Mouse (Mus musculus): Measurements from ENCODE around the gene Mgst3.

Gene Mgst3

DNA sequence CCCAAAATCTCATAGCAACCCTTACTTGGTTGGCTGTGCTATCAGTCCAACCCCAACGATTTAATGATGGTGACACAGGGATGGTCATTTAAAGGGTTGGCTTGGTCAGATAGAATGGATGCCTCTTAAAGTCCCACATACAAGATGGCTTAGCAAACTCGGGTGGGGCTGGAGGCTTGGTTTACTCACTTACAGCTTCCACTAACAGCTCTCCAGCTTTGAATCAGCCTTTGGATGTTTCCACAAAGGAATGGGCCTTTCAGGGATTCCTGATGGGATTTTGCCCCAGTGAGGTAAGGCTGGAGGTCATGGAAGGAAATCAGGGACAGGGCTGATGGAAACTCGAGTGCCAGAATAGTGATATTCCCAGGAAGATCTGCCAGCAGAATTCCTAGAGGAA, 5.8 kb downstream of the Mgst3 start:
- DNase-seq (ENCODE audit: low read depth, low spot score): no peak

DNA sequence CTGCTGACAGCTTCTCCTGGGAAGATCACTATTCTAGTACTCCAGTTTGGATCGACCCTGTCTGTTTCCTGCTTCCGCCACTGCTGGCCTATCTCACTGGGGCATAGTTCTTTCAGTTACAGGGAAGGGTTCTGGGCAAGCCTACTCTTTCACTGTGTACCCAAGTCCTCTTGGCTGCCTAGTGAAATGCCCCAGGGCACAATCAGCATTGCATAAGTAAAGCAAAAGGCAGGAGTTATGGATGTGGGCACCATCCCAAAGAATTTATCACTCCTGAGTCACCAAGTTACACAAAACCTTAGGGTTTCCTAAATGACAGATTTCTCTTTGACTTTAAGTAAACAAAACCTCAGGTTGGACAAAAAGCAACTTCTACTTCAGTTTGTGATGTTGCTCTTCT, 6.3 kb downstream of the Mgst3 start:
- DNase-seq (ENCODE audit: low read depth, low spot score): no peak

DNA sequence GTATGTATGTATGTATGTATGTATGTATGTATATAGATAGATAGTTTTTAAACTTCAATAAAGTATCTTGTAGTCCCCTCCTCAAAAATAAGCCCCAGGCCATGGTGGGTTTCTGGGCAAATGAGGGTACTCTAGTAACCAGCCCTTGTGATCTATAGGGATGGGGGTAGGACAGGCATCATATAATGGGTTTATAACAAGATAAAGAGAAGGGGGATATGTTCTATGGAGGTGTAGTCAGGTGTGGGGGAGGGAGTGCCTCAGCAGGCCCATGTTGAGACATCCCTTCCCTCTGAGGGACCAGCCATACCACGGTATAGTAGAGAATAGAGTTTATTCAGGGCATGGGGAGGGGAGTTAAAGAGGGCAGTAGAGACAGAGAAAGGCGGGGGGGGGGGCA, 7.2 kb downstream of the Mgst3 start:
- DNase-seq (ENCODE audit: low read depth, low spot score): no peak

DNA sequence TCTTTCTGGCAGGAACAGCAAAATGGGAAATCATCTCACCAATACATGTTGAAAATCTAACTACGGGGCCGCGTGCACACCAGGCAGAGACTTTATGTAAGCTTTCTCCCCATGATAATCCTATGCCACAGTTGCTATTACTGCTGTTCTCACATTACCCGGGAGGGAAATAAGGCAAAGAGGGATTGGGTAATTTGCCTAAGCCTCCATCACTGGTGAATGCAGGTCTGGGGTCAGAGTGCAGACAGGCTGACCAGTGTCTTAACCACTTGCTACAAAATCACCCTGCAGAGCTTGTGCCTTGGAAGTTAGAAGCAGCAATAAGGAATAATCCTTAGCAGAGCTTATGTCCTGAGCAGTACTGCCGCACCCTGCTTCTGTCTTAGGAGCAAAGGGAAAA, 8.0 kb downstream of the Mgst3 start:
- DNase-seq (ENCODE audit: low read depth, low spot score): no peak

DNA sequence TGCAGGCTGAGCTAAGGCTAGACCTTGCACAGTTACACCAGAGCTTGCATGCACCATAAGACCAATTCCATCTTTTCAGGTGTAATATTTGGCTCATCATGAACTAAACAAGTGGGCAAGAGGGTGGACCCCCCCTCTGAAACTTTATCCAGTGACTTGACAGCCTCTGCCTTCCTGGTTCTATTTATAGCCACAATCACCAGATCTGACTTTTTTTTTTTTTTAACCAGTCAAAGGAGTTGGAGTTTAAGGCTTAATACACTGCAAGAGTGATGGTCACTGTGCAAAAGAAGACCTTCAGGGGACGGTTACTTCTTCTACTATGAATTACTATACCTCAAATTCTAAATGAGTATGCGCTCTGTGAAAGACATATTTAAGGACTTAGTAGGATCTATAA, 8.4 kb downstream of the Mgst3 start:
- DNase-seq (ENCODE audit: low read depth, low spot score): no peak

DNA sequence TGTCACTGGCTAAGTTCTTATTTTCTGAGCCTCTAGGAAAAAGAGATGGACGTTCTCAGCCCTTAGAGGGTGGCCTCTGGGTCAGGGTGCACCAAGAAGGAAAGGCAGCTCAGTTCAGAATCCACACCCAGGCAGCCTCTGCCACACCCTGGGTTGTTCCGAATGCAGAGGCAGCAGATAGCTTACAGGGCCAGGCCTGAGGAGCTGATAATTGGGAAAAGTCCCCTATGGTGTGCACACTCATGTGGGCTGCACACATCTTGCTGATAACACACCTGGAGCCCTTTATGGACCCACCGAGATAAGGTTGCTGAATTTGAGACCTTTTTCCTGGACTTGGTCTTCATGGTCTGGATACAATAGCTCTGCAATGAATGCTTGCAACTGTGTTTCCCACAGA, 9.5 kb downstream of the Mgst3 start:
- DNase-seq (ENCODE audit: low read depth, low spot score): no peak

DNA sequence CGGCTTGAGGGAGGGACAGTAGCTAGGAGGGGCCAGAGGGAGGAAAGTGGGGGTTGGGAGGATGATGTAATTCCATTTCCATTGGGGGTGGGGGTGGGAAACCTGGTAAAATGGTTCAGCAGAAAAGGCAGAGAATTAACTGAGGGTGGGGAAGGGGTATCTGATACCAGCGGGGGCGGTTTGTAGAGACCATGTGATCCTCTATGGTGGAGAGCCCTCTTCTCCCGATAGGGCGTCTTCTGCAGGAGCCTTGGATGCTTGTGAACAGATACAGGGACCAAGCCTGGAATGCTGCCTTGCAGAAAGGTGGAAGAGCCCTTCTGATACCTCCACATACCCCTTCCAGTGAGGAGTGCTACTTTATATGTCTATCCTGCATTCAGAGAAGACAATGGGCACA, 10.5 kb downstream of the Mgst3 start:
- no peak for DNase-seq (ENCODE audit: low read depth, low spot score)

DNA sequence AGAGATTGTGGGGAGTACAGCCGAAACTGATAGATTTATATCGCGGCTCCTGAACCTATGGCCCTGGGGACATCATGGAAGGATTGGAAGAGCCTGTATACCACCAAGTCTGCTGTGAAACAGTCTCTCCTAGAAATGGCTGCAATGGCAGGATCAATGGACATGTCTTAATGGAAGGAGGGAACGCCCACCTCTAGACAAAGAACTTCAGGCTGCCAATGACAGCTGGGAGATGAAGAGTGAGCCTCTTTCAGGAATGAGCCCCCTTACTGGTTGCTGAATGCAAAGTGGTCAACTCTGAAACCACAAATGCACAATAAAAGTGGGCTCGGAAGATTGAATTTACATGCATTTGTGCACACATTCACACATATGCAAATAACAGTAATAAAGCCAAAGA, 10.9 kb downstream of the Mgst3 start:
- no peak for DNase-seq (ENCODE audit: low read depth, low spot score)

DNA sequence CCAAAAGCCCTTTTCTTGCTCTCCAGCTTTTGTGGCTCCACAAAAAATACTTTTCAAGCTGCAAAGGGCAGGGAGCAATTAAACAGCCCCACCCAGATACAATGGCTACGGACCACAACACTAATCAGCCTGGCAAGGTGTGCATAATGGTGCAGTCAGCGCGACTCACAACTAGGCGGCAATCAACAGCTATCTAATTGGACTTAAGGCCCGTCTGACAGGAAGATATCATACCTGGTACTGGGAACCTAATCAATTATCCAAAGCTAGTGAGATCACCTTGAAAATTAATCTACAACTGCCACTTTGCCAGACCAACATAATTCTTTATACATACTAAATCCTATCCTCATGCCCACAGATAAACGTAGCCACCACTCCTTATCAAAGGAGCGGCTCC, 11.3 kb downstream of the Mgst3 start:
- DNase-seq (ENCODE audit: low read depth, low spot score): no peak

DNA sequence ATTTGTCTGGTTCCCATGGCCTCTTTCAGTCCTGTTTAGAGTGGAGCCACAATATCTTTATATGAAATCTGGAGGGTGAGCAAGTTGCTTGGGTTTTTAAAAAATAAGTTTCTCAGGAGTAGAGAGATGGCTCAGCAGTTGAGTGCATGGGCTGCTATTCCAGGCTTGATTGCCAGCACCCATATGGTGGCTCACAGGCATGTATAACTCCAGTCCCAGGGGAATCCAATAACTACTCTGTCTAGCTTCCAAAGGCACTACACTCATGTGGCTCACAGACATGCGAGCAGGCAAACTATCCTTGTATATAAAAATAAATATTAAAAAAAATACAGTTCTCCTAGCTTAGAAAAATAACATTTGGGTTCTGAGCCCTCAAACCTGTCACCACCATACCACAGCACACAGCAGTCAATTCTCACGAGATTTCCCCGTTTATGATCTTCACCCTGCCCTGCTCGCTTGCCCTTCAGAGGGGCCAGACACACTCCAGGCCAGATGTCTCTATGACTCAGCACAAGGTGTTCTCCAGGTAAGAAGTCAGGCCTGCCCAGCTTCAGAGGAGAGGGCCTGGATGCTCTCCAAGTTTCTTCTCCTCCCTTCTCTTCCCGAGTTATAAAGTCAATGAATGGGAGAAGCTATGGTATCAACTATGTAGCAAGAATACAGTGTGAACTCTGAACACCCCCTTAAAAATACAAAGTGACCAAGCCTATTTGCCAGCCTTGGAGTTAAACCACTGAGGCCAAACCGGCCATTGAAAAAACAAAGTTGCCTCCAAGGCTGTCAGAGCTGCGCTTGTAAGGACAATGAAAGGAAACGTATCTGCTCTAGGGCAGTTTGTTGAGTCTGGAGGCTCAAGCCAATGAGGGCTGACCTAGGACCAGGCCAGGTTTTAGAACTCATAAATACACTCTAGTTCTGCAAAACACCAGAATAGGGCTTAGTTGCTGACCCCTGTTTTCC, 12.3 kb downstream of the Mgst3 start:
- DNase-seq (ENCODE audit: low read depth, low spot score): no peak

DNA sequence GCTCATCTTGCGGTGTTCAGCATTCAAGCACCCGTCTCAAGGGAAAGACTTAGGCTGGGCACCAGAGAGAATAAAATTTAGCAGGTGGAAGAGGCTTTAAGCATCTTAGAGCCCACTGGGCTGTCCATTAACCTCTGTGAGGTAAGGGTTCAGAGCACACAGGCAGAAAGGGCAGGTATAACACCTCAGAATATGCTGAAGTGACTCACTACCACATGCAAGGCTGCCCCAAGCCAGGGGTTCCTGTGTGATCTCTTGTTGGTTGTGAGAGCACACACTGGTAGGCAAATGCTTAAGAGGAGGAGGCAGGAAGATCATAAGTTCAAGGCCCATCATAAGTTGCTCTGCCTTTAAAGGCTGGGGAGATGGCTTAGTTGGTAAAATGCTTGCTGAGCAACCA, 13.4 kb downstream of the Mgst3 start:
- DNase-seq (ENCODE audit: low read depth, low spot score): no peak

DNA sequence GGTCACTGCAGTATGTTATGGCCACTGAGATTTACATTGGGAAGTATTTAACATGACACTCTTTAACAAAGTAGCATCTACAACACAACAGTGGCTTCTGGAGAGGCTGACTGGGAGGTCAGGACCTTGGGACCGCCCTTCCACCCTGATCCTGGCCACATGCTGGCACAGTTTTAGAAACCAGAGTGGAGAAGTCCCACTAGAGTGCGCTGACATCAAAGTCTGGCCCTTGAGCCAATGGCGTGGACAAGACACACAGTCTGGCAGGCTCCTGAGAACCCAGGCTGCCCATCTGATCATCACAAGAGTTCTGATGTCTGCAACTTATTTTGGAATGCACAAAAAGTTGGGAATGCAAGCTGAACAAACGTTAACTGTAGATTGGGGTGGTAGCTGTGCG, 13.9 kb downstream of the Mgst3 start:
- no peak for DNase-seq (ENCODE audit: low read depth, low spot score)

DNA sequence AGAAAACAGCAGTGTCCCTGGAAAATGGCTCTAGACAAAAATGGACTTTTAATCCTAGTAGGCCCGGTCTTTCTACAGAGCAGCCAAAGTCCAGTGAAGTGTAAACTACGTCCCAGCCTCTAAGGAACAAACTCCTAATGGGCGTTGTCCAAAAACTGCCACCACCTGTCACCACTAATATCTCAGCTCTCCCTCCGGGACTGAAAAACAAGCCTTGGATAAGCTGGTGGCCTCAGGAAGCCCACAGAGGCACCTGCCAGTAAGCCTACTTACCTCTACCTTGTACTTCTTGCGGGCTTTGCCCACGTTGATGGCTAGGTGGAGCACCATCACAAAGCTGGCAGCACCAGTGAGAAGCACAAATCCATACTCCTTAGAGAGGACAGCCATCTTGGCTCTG, 15.6 kb downstream of the Mgst3 start:
- no peak for DNase-seq (ENCODE audit: low read depth, low spot score)

DNA sequence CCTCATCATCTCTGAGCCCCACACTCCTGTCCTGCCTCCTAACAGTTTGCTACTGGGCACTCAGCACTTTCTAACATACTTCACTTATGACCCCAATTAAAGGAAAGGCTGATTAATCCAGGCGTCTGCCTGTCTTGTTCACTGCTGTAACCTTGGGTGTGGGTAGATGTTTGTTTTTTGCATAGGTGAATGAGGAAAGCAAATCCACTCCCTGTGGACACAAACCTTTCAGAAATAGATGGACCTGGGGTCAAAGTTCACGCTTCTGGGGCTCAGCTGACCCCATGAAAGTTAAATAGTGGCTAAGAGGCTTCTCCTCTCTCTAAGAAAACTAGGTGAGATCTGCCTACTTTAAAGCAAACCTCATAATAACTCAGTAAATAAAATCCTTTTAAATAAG, 18.7 kb downstream of the Mgst3 start:
- no peak for DNase-seq (ENCODE audit: low read depth, low spot score)

DNA sequence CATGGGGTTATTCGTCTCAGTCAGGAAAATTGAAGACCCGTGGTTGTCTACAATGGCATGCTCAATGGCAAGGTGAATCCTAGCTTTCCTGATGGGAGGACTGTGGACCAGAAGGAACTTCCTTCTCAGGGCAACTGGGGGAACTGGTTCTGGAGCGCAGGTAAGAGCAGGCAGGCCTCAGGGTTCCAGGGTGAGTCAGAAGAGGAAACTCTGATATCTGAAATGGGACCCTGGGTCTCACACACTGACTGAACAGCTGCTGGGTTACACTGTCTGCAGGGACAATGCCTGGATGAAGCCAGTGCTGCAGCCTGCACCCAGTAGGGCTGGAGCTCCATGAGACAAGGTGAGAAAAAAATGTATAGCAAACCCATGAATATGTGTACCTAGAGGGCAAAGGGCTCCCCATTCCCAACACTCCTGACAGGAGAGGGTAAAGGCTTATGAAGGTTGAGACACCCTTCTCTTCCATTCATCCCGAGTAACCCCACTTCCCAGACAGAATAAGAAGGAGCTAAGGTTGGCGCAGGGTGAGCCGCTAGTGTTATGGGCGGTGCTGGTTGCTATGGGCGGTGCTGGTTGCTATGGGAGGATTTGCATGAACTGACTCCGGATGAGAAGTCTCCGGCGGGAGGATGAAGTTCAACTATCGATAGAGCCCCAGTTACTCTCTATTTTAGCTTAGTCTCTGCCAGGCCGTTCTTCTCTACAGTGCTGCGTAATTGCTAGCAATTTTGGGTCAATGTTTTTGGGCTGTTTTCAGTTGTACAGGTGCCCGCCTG, 19.4 kb downstream of the Mgst3 start:
- DNase-seq (ENCODE audit: low read depth, low spot score): peak; percentile 81

DNA sequence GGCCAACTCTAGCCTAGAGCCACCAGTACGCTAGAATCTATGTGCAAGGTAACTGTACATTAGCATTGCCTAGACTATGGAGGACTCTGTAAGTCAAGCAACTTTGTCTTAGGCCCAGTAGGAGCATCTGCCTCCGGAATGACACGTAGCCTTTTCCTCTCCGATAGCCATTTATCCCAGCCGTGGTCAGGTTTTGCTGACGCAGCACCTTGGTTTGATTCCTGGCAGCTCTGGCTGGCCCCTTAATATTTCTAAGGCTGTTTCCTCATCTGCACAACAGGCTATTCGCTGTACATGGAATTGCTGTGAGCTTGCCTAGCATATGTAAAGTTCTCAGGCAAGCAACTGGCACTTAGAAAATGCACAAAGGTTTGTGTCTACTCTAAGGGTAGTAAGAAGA, 20.9 kb downstream of the Mgst3 start:
- DNase-seq (ENCODE audit: low read depth, low spot score): no peak

DNA sequence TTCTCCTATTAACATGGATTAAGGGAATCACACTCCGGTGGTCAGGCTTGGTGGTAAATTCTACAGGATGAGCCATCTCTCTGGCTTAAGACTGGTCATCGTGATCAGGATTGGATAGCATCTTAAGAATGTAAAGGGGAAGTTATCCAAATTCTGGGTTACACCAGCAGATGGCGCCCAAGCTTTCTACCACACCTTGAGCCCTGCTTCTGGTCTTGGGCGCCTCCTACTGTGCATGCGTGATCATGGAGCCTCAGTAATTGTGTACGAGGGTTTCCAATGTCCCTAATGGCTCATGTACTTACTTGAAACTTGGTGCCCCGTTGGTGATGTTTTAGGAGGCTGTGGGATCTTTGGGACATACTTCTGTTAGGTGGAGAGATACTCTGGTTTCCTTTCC, 23.7 kb downstream of the Mgst3 start:
- DNase-seq (ENCODE audit: low read depth, low spot score): peak; percentile 94

DNA sequence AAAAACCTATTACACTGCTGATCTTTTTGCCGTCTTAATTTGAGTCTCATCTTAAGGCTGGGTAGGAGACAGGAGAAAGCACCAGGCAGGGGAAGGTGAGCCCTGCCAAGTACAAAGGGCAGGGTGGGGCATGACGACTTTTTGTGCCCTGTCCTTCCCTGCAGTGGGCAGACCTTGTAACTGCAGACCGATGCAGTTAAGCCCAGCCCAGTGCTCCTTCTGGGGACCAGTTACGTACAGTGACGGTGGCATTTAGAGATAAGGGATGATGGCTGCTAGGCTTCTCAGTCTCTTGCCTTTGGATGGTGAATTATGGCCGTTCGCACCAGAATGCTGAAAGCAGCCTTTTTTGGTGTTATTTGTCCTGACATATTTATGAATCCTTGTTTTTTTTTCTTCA, 25.1 kb downstream of the Mgst3 start:
- no peak for DNase-seq (ENCODE audit: low read depth, low spot score)

DNA sequence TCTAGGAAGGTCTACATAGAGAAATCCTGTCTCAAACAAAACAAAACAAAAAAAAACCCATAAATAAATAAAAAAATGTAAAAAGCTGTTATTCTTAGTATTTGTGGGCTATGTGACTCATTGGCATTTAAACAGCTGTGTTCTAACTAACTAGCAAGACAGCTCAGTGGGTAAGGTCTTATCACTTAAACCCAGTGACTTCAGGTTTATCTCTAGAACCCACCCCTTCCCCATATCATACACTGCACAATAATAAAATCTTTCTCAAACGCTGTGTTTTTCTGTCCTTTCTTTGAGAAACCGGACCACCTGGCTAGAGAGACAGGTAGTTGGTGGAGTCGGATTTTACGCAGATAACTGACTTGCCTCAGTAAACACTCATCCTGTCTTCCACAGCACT, 25.6 kb downstream of the Mgst3 start:
- DNase-seq (ENCODE audit: low read depth, low spot score): no peak

DNA sequence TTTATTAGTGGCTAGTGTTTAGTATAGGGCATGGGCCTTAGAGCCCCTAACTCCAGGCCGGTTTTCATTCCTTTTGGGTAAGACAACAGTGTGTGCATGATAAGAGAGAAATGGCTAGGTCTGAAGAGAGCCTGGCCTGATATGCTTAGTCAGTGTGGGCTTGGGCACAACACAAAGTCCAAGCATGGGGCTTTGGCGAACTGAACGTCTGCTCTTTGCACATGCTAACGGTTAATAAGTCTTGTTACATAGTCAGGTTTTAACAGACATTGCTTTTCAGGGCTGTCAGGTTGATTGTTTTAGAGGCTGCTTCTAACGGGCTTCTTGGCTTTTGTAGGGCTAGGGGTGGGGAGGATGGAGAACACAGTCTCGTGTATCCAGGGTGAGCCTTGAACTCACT, 27.0 kb downstream of the Mgst3 start:
- DNase-seq (ENCODE audit: low read depth, low spot score): no peak

DNA sequence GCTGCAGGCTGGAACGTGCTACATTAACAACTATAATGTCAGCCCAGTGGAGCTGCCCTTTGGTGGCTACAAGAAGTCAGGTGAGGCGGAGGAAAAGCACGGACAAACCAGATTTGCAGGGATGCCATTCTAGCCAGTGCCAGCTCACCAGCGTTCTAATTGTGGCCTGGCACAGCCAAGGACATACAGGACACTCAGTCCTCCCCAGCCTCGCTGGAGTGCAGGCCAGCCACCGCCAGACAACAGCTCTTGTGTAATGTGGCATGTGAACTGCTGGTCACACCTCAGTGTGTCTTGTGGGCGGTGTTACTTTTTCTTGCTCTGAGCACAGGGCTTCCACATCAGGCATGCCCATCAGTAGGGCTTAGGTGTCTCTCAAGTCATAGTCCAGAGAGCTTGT, 27.8 kb downstream of the Mgst3 start:
- DNase-seq (ENCODE audit: low read depth, low spot score): no peak

DNA sequence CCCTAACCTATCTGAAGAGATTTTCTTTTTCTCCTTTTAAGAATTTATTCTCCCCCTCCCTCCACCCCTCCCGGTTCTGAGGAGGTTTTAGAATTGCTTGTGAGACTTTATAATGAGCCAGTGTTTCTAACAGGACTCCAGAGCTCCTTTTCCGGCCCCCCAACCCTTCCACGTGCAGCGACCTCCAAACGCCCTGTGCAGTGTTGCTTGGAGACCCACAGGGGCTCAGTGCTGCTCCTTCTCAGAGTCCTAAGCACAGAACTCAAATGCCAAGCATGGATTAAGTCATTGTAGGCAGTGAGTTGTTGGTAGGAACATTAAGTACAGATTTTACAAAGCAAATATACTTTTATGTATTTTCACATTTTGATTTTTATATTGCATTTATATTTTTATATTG, 30.3 kb downstream of the Mgst3 start:
- DNase-seq (ENCODE audit: low read depth, low spot score): no peak

DNA sequence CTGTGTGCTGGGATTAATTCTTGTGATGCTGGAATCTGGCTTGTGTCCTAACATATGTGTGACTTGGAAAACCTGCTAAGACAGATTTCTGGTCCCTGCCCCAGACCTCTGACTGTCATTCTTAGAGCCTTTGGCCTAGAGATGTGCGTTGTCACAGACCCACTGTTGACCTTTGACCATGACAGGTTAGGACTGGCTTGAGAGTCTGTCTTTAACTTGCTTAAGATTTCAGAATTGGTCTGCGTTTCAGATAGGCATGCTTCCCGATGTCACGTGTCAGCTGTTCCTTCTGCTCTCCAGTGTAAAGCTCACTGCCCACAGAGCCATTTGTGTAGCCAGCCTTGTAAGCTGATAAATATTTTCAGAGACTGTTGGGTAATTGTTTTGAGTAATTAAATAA, 30.8 kb downstream of the Mgst3 start:
- no peak for DNase-seq (ENCODE audit: low read depth, low spot score)

All from CD4-positive, CD25-positive, alpha-beta regulatory T cell, adult 2 months (primary cell).